8 mouse cellular contexts compared by ENCODE assay signal in genomic region chr8:94012013-94012951, GRCm38 (mm10). TPM values are rescaled to one million over a fixed set of nuclear protein-coding genes. Genes with fewer than 3 reads are reported as not detected.
DNase-seq lines count a peak whose midpoint lies in the region; ATAC-seq and TF ChIP-seq lines count a peak whose summit lies in the region.

Gene Amfr, minus strand, starts transcription at chr8:94012842.

- dilution Hi-C loops in CH12.LX (cut with MboI; ENCODE audit: extremely low pct_ligation_motif_present, extremely low pct_unique_long_range_greater_than_20kb, low sequenced_read_pairs): no loop called here

- peak in 1 of 2 experiments; percentile 37; a peak in 2 of 4 replicates for TF ChIP-seq CTCF in CH12.LX (conservative IDR thresholded peaks at IDR 0.05 in 1 of 2, IDR thresholded peaks at IDR 0.05 in 1 of 2; ENCODE audit: low read depth in 2 of 2, low read length in 2 of 2)
- no peak for TF ChIP-seq CTCF in testis, adult 2 months (IDR thresholded peaks at IDR 0.05; ENCODE audit: control insufficient read depth, insufficient read depth, insufficient replicate concordance, low read depth, low read length)

- DNase-seq in CH12.LX (ENCODE audit: extremely low read depth): peak; percentile 44
- DNase-seq in c-Kit-negative CD71-positive TER-119-positive erythroid progenitor cells, embryonic 14.5 days (ENCODE audit: low read depth, low spot score): peak; percentile 71
- DNase-seq in fibroblast of lung, adult 2 months (ENCODE audit: low read depth): peak; percentile 28
- DNase-seq in kidney, postnatal 10 days: peak; percentile 81

- TF ChIP-seq EP300 in CH12.LX (IDR thresholded peaks at IDR 0.05; ENCODE audit: low read length): no peak

- peaks cover 40% of the 10 kb centered on the region for H3K79me2 ChIP-seq in CH12.LX (replicated peaks; ENCODE audit: control insufficient read depth, extremely low read depth, insufficient read depth, poor library complexity, severe bottlenecking)

- no peaks in the 10 kb centered on the region for H3K9me3 ChIP-seq in CH12.LX (replicated peaks; ENCODE audit: low read length)
- H3K9me3 ChIP-seq in heart, embryonic 13.5 days: no peaks in the 10 kb centered on the region
- no peaks in the 10 kb centered on the region for H3K9me3 ChIP-seq in liver, embryonic 16.5 days (replicated peaks; ENCODE audit: control insufficient read depth, low read length)
- no peaks in the 10 kb centered on the region for H3K9me3 ChIP-seq in neural tube, embryonic 12.5 days

- TF ChIP-seq POLR2A in CH12.LX (IDR thresholded peaks at IDR 0.05; ENCODE audit: low read depth, low read length): peak; percentile 22; the same call in 1 of the 2 replicates
- peak; percentile 61 for TF ChIP-seq POLR2A in testis, adult 2 months (IDR thresholded peaks at IDR 0.05; ENCODE audit: control insufficient read depth, low read depth, low read length)

- H3K36me3 ChIP-seq in CH12.LX (replicated peaks in 1 of 2; ENCODE audit: control insufficient read depth in 1 of 2, insufficient read depth in 1 of 2, low read length in 1 of 2): peaks cover 0 to 13% of the 10 kb centered on the region in 2 experiments
- H3K36me3 ChIP-seq in heart, embryonic 13.5 days: peaks cover 7% of the 10 kb centered on the region; the same call in 1 of the 2 replicates
- no peaks in the 10 kb centered on the region for H3K36me3 ChIP-seq in liver, embryonic 16.5 days (ENCODE audit: control insufficient read depth, insufficient read depth)
- no peaks in the 10 kb centered on the region for H3K36me3 ChIP-seq in neural tube, embryonic 12.5 days
- no peaks in the 10 kb centered on the region; the same call in 1 of the 2 replicates for H3K36me3 ChIP-seq in testis, adult 2 months (ENCODE audit: control insufficient read depth, insufficient read depth, low read length)

- H3K4me1 ChIP-seq in CH12.LX (ENCODE audit: control insufficient read depth in 1 of 2, insufficient read depth in 2 of 2): peaks cover 7 to 31% of the 10 kb centered on the region in 2 experiments
- peaks cover 37% of the 10 kb centered on the region for H3K4me1 ChIP-seq in heart, embryonic 13.5 days
- peaks cover 37% of the 10 kb centered on the region for H3K4me1 ChIP-seq in liver, embryonic 16.5 days (ENCODE audit: control insufficient read depth, low read depth, low read length)
- H3K4me1 ChIP-seq in neural tube, embryonic 12.5 days: peaks cover 29% of the 10 kb centered on the region
- peaks cover 10% of the 10 kb centered on the region for H3K4me1 ChIP-seq in testis, adult 2 months (ENCODE audit: control insufficient read depth, insufficient read depth, low read length)

- TF ChIP-seq RAD21 in CH12.LX (IDR thresholded peaks at IDR 0.05; ENCODE audit: low read depth, low read length): no peak

- peak; percentile 89 for ATAC-seq in heart, embryonic 13.5 days (ENCODE audit: extremely low read depth, insufficient number of reproducible peaks, low FRiP score, low TSS enrichment)
- peak; percentile 93 for ATAC-seq in liver, embryonic 16.5 days (ENCODE audit: low read depth)
- ATAC-seq in neural tube, embryonic 12.5 days (ENCODE audit: low FRiP score, low read depth): peak; percentile 92

- peak within 1 kb of the TSS; percentile 87 for H3K4me2 ChIP-seq in CH12.LX (ENCODE audit: insufficient read depth, low read depth, poor library complexity, severe bottlenecking)
- H3K4me2 ChIP-seq in heart, embryonic 13.5 days: peak within 1 kb of the TSS; percentile 92
- H3K4me2 ChIP-seq in liver, embryonic 16.5 days (ENCODE audit: low read depth, low read length): peak within 1 kb of the TSS; percentile 100
- peak within 1 kb of the TSS; percentile 84 for H3K4me2 ChIP-seq in neural tube, embryonic 12.5 days (replicated peaks)

- in situ Hi-C loops in CH12.LX (cut with MboI; ENCODE audit: low pct_ligation_motif_present, low pct_unique_long_range_greater_than_20kb, low sequenced_read_pairs): no loop called here

- peak within 1 kb of the TSS; percentile 82 for H3K9ac ChIP-seq in CH12.LX (ENCODE audit: insufficient read depth, low read depth)
- peak within 1 kb of the TSS; percentile 98 for H3K9ac ChIP-seq in heart, embryonic 13.5 days
- H3K9ac ChIP-seq in liver, embryonic 16.5 days (ENCODE audit: low read depth, low read length): peak within 1 kb of the TSS; percentile 99
- H3K9ac ChIP-seq in neural tube, embryonic 12.5 days: peak within 1 kb of the TSS; percentile 99

- H3K4me3 ChIP-seq in CH12.LX (replicated peaks in 1 of 3; ENCODE audit: low read depth in 2 of 3, low read length in 2 of 3, poor library complexity in 1 of 3): peak within 1 kb of the TSS; percentile 68 to 96 (median 89)
- peak within 1 kb of the TSS; percentile 78 for H3K4me3 ChIP-seq in heart, embryonic 13.5 days
- peak within 1 kb of the TSS; percentile 99 for H3K4me3 ChIP-seq in liver, embryonic 16.5 days (ENCODE audit: low read depth, low read length)
- peak within 1 kb of the TSS; percentile 97 for H3K4me3 ChIP-seq in neural tube, embryonic 12.5 days
- H3K4me3 ChIP-seq in testis, adult 2 months (ENCODE audit: control insufficient read depth, low read depth, low read length): peak within 1 kb of the TSS; percentile 92

- H3K27ac ChIP-seq in CH12.LX (ENCODE audit: insufficient read depth, low read depth): peak within 1 kb of the TSS; percentile 76
- peak within 1 kb of the TSS; percentile 92 for H3K27ac ChIP-seq in heart, embryonic 13.5 days (replicated peaks)
- H3K27ac ChIP-seq in liver, embryonic 16.5 days (ENCODE audit: low read length): peak within 1 kb of the TSS; percentile 98
- peak within 1 kb of the TSS; percentile 91 for H3K27ac ChIP-seq in neural tube, embryonic 12.5 days
- H3K27ac ChIP-seq in testis, adult 2 months (ENCODE audit: control insufficient read depth, insufficient read depth, low read depth, low read length): peak within 1 kb of the TSS; percentile 95

- H3K27me3 ChIP-seq in CH12.LX (replicated peaks): no peaks in the 10 kb centered on the region
- H3K27me3 ChIP-seq in heart, embryonic 13.5 days (replicated peaks): no peaks in the 10 kb centered on the region
- no peaks in the 10 kb centered on the region for H3K27me3 ChIP-seq in liver, embryonic 16.5 days (ENCODE audit: control insufficient read depth, insufficient read depth, low read depth, low read length)
- H3K27me3 ChIP-seq in neural tube, embryonic 12.5 days (replicated peaks): no peaks in the 10 kb centered on the region
- no peaks in the 10 kb centered on the region for H3K27me3 ChIP-seq in testis, adult 2 months (ENCODE audit: control insufficient read depth, insufficient read depth, low read length)

- whole genome bisulfite sequencing in heart, embryonic 13.5 days: under 1% methylated on average over 117 of the region's 130 CpGs
- whole genome bisulfite sequencing in liver, embryonic 16.5 days (ENCODE audit: insufficient replicate concordance): under 1% methylated on average over 94 of the region's 130 CpGs
- WGBS in neural tube, embryonic 12.5 days: under 1% methylated on average over 110 of the region's 130 CpGs

TF ChIP-seq in CH12.LX, 34 proteins besides CTCF, POLR2A, EP300 and RAD21 (continues in another document):
- TF ChIP-seq UBTF (IDR thresholded peaks at IDR 0.05; ENCODE audit: low read depth, low read length) (peak; percentile 97), SIN3A (IDR thresholded peaks at IDR 0.05; ENCODE audit: low read length) (0 out of 2 replicates have a peak, but pooled peaks have one; percentile 51), KAT2A (IDR thresholded peaks at IDR 0.05; ENCODE audit: insufficient replicate concordance, low read length) (no peak), BHLHE40 (IDR thresholded peaks at IDR 0.05; ENCODE audit: low read depth, low read length) (no peak), E2F4 (IDR thresholded peaks at IDR 0.05; ENCODE audit: insufficient replicate concordance, low read depth, low read length) (no peak), MYC (IDR thresholded peaks at IDR 0.05; ENCODE audit: low read depth, low read length) (no peak), MXI1 (IDR thresholded peaks at IDR 0.05; ENCODE audit: low read depth, low read length) (0 out of 2 replicates have a peak, but pooled peaks have one; percentile 49), ELF1 (IDR thresholded peaks at IDR 0.05; ENCODE audit: low read depth, low read length) (0 out of 2 replicates have a peak, but pooled peaks have one; percentile 17), RCOR1 (conservative IDR thresholded peaks at IDR 0.05; ENCODE audit: low read depth, low read length) (no peak), USF2 (conservative IDR thresholded peaks at IDR 0.05; ENCODE audit: low read depth, low read length) (no peak), POLR2AphosphoS2 (IDR thresholded peaks at IDR 0.05; ENCODE audit: low read depth, low read length) (no peak), IRF4 (IDR thresholded peaks at IDR 0.05; ENCODE audit: low read depth, low read length) (no peak), JUND (conservative IDR thresholded peaks at IDR 0.05; ENCODE audit: low read depth, low read length) (no peak), ZMIZ1 (IDR thresholded peaks at IDR 0.05; ENCODE audit: low read depth, low read length) (no peak), MEF2A (IDR thresholded peaks at IDR 0.05; ENCODE audit: borderline replicate concordance, low read depth, low read length) (no peak), ETS1 (conservative IDR thresholded peaks at IDR 0.05; ENCODE audit: low read depth, low read length) (no peak), CHD2 (IDR thresholded peaks at IDR 0.05; ENCODE audit: low read length) (no peak), MAZ (IDR thresholded peaks at IDR 0.05; ENCODE audit: low read depth, low read length) (no peak), SMC3 (IDR thresholded peaks at IDR 0.05; ENCODE audit: low read depth, low read length) (no peak), PAX5 (IDR thresholded peaks at IDR 0.05; ENCODE audit: low read length) (no peak), TBP (conservative IDR thresholded peaks at IDR 0.05; ENCODE audit: low read depth, low read length) (no peak), HCFC1 (IDR thresholded peaks at IDR 0.05; ENCODE audit: low read depth, low read length) (no peak; the same call in 1 of the 2 replicates), NELFE (IDR thresholded peaks at IDR 0.05; ENCODE audit: low read depth, low read length) (peak; percentile 36; the same call in 1 of the 2 replicates), CHD1 (IDR thresholded peaks at IDR 0.05; ENCODE audit: low read depth, low read length) (no peak), ZNF384 (IDR thresholded peaks at IDR 0.05; ENCODE audit: low read depth, low read length) (no peak), USF1 (IDR thresholded peaks at IDR 0.05; ENCODE audit: low read depth, low read length) (no peak)

RNA-seq across cellular contexts. Expression of gene Amfr, which starts in this region (rescaled TPM):
- total RNA-seq in CH12.LX (2012; rRNA removed): 101 and 126 TPM in 2 replicates
- total RNA-seq in CH12.LX (2014; rRNA removed): 79.9 and 102 TPM in 2 replicates
- 71.0 and 86.7 TPM in 2 replicates for polyA plus RNA-seq in CH12.LX (2012; ENCODE audit: insufficient read length, low read depth)
- polyA plus RNA-seq in heart, embryonic 13.5 days (2015; fragmentation: Nextera tagmentation; extraction: Ambion mirVana): 41.8 and 44.8 TPM in 2 replicates
- polyA plus RNA-seq in liver, embryonic 16.5 days (2015; fragmentation: Nextera tagmentation; extraction: Ambion mirVana): 31.5 and 38.6 TPM in 2 replicates
- polyA plus RNA-seq in neural tube, embryonic 12.5 days (2016; fragmentation: Nextera tagmentation; extraction: Ambion mirVana): 74.0 and 78.3 TPM in 2 replicates
- polyA plus RNA-seq in testis, adult 2 months (2012; rRNA removed): 78.7 and 82.2 TPM in 2 replicates

Comparison
In these comparisons a context has a peak if more than half of its experiments do, and no peak if none do; other contexts are left out.
1. Peak in every context shown above with its lines: DNase-seq, ATAC-seq, H3K4me3 ChIP-seq and H3K27ac ChIP-seq.
2. DNase-seq: peak in every context shown above with its lines; median percentile 81 in kidney, postnatal 10 days; 71 in c-Kit-negative CD71-positive TER-119-positive erythroid progenitor cells, embryonic 14.5 days; 44 in CH12.LX; 28 in fibroblast of lung, adult 2 months.